Mouse (Mus musculus) midbrain, embryonic 12.5 days (tissue): ENCODE measurements around the gene Sytl1. TPM values are rescaled to one million over a fixed set of nuclear protein-coding genes. Genes with fewer than 3 reads are reported as not detected.

Source experiments
- ATAC-seq: fragments of 200-750 bp; cut with Nextera tagmentation; 2 replicates; pipeline ENCODE4 v1.8.0; 2017; ENCODE audit warnings: low read depth, moderate TSS enrichment, moderate library complexity; ENCODE audit not compliant: low FRiP score
- H3K27ac ChIP-seq: fragments of 300-500 bp; sonication (generic); replicated peaks from 2 replicates; pipeline ENCODE4 v1.5.1; 2016; ENCODE audit warnings: mild to moderate bottlenecking
- H3K27me3 ChIP-seq: fragments of 300-500 bp; sonication (generic); 2 replicates; pipeline ENCODE4 v1.6.1; 2016; ENCODE audit warnings: mild to moderate bottlenecking
- H3K36me3 ChIP-seq: fragments of 300-500 bp; sonication (generic); 2 replicates; pipeline ENCODE4 v1.6.1; 2016
- H3K4me1 ChIP-seq: fragments of 300-500 bp; sonication (generic); 2 replicates; pipeline ENCODE4 v1.6.1; 2016
- H3K4me2 ChIP-seq: fragments of 300-500 bp; sonication (generic); replicated peaks from 2 replicates; pipeline ENCODE4 v1.6.1; 2016; ENCODE audit warnings: mild to moderate bottlenecking, moderate library complexity
- H3K4me3 ChIP-seq: fragments of 300-500 bp; sonication (generic); 2 replicates; pipeline ENCODE4 v1.5.1; 2016; ENCODE audit warnings: mild to moderate bottlenecking
- H3K9ac ChIP-seq: fragments of 300-500 bp; sonication (generic); replicated peaks from 2 replicates; pipeline ENCODE4 v1.6.1; 2016; ENCODE audit warnings: mild to moderate bottlenecking, moderate library complexity
- H3K9me3 ChIP-seq: fragments of 300-500 bp; sonication (generic); 2 replicates; pipeline ENCODE4 v1.6.1; 2016; ENCODE audit warnings: mild to moderate bottlenecking
- WGBS: fragments of 180-500 bp; shearing (Covaris S2); methylation state at CpG from one replicate; pipeline ENCODE4 v1.1.7; 2016; 5-methylcytosine and 5-hydroxymethylcytosine counted together
- polyA plus RNA-seq: library from polyadenylated mRNA; unstranded; fragments of >200 nt; fragmentation: Nextera tagmentation; extraction: Ambion mirVana; gene quantifications from 2 replicates; pipeline ENCODE4 v1.2.1, GENCODE M21; 2016

Gene Sytl1
- polyA plus RNA-seq, 1 experiment from 2014 or later, result 1.8 TPM

DNA sequence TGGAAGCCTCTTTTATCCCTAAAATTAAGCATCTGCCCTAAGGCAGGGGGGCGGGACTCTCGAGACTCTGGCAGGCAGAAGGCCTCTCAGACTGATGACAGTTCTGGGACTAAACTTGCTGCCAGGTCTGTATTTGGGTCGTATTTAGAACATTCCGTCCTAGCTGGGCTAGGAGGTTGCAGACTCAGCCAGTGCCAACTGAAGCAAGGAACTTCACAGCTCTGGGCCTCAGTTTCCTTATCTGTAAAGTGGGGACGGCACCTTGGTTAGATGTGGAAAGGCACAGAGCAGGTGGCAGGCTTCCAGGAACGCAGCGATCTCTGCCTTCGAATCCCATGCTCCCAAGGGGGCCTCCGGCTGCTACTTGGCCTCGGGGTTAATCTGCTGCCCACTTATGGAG, 36.8 kb downstream of the Sytl1 start:
- no peak for ATAC-seq
- H3K4me2 ChIP-seq, result no peak overlapping the region
- H3K9me3 ChIP-seq, result no peaks in the 10 kb centered on the region
- H3K27ac ChIP-seq, result no peak overlapping the region
- no peak overlapping the region for H3K4me3 ChIP-seq
- no peak overlapping the region for H3K9ac ChIP-seq
- peaks cover 21% of the 10 kb centered on the region for H3K27me3 ChIP-seq
- 78% methylated on average over 10 of the region's 10 CpGs for WGBS
- H3K36me3 ChIP-seq, result no peaks in the 10 kb centered on the region
- H3K4me1 ChIP-seq, result peaks cover 5% of the 10 kb centered on the region; the same call in 1 of the 2 replicates

DNA sequence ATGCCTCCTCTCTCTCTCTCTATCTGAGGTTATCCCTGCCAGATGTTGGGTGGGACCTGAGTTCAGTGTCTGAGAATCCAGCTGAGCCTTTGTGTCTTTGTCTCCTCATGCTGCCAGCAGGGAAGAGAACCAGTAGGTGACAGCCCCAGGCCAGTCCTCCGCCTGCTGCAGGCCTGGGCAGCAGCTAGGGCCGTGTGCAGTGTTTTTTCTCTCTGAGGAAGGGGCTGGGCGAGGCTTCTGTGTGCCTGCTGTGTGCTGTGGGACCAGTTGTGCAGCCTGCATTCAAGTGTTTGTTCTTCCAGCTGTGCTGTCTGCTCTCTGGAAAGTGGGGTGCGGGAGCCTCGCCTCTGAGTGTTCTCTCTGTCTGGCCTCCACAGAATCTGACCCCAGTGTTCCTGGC, 39.0 kb downstream of the Sytl1 start:
- no peak overlapping the region for H3K27ac ChIP-seq
- WGBS, result 40% methylated on average over 5 of the region's 5 CpGs

DNA sequence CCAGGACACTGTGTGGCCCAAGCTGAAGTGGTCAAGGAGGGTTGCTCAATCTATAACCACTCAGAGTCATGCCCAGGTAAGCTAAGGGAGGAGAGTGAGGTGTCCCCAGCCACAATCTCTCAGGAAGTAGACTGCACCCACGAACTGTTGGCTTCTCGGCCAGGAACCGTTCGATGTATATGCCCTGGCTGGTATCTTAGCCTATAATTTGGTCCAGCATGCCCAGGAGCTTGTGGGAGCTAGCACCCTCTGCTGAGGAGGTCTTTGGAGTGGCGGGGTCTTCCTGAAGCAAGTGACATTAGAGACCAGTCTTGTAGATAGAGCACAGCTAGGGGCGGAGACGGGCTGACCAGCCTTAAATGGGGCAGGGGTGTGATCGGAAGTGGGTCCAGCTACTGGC, 41.2 kb downstream of the Sytl1 start:
- Histone ChIP-seq H3K4me1 (peaks cover 13% of the 10 kb centered on the region), H3K9me3 (no peaks in the 10 kb centered on the region), H3K4me3 (no peak overlapping the region), H3K27me3 (peaks cover 50% of the 10 kb centered on the region), H3K9ac (no peak overlapping the region), H3K4me2 (no peak overlapping the region), H3K36me3 (no peaks in the 10 kb centered on the region), H3K27ac (no peak overlapping the region)
- WGBS, result 79% methylated on average over 8 of the region's 8 CpGs
- ATAC-seq, result no peak

More for the DNA sequence above, 39.0 kb downstream of the Sytl1 start:
- Histone ChIP-seq H3K4me1 (peaks cover 11% of the 10 kb centered on the region), H3K27me3 (peaks cover 39% of the 10 kb centered on the region), H3K9me3 (no peaks in the 10 kb centered on the region), H3K4me3 (no peak overlapping the region), H3K9ac (no peak overlapping the region), H3K4me2 (no peak overlapping the region), H3K36me3 (no peaks in the 10 kb centered on the region)
- no peak for ATAC-seq

DNA sequence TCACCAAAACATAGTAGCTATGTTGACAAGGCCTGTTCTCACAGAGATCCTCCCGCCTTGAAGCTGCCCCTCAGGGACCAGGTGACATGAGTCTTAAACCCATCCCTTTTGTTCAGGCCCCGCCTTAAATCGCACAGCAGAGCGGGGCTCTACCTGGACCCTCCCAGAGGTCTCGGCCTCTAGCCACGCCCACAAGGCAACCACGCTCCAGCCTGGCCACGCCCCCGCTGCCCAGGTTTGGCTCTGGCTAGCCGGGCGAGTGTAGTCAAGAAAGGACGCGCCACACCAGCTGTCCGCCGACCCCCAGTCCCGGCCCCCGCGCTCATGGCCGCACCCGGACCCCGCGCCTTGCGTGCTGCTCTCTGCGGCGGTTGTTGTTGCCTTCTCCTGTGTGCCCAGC, 42.3 kb downstream of the Sytl1 start:
- H3K9me3 ChIP-seq, result no peaks in the 10 kb centered on the region
- 2% methylated on average over 25 of the region's 25 CpGs for WGBS
- ATAC-seq, result no peak
- peaks cover 56% of the 10 kb centered on the region for H3K27me3 ChIP-seq
- H3K4me3 ChIP-seq, result peak overlapping the region; percentile 31
- H3K4me1 ChIP-seq, result peaks cover 13% of the 10 kb centered on the region
- H3K9ac ChIP-seq, result no peak overlapping the region; the same call in 1 of the 2 replicates
- no peak overlapping the region for H3K27ac ChIP-seq
- peak overlapping the region; percentile 48 for H3K4me2 ChIP-seq
- H3K36me3 ChIP-seq, result no peaks in the 10 kb centered on the region

DNA sequence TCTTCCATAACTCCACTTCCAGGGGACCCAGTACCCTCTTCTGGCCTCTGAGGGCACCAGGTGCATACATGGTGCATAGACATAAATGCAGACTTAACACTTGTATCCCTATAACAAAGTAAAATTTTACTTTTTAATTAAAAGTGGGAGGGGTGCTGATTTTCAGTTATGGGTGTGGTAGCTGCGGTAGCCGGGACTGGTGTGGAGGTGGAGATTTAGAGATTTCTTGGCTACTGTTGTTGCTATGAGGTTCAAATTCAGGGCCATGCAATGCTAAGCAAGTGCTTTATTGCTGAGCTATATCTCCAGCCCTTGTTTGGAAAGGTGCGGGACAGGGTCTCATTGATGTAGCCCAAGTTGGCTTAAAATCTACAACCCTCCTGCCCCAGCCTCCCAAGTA, 44.2 kb downstream of the Sytl1 start:
- WGBS, result 97% methylated on average over 3 of the region's 3 CpGs
- H3K9me3 ChIP-seq, result no peaks in the 10 kb centered on the region
- H3K4me3 ChIP-seq, result no peak overlapping the region
- no peak overlapping the region for H3K4me2 ChIP-seq
- peaks cover 15% of the 10 kb centered on the region for H3K4me1 ChIP-seq
- no peak overlapping the region for H3K9ac ChIP-seq
- no peak overlapping the region for H3K27ac ChIP-seq
- no peak for ATAC-seq
- H3K27me3 ChIP-seq, result peaks cover 72% of the 10 kb centered on the region
- H3K36me3 ChIP-seq, result no peaks in the 10 kb centered on the region

DNA sequence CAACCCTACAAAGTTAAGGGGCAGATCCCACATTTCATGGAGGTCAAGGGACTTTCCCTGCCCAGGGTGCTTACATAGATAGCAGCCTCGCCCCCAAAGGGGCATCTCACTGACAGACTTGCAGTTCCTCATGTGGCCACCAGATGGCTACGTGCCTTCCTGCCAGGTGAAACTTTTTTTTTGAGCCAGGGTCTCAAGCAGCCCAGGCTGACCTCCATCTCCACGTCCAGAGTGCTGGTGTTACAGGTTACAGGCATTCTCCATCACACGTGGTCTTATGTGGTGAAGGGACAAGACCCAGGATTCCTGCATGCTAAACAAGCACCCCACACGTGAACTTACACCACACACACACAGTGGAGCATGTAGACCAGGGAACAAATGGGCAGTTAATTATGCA, 45.3 kb downstream of the Sytl1 start:
- Histone ChIP-seq H3K4me2 (no peak overlapping the region), H3K4me1 (peaks cover 22% of the 10 kb centered on the region), H3K27ac (no peak overlapping the region), H3K27me3 (peaks cover 78% of the 10 kb centered on the region), H3K9me3 (no peaks in the 10 kb centered on the region), H3K4me3 (no peak overlapping the region), H3K9ac (no peak overlapping the region), H3K36me3 (no peaks in the 10 kb centered on the region)
- WGBS, result under 1% methylated on average over 5 of the region's 5 CpGs
- no peak for ATAC-seq

DNA sequence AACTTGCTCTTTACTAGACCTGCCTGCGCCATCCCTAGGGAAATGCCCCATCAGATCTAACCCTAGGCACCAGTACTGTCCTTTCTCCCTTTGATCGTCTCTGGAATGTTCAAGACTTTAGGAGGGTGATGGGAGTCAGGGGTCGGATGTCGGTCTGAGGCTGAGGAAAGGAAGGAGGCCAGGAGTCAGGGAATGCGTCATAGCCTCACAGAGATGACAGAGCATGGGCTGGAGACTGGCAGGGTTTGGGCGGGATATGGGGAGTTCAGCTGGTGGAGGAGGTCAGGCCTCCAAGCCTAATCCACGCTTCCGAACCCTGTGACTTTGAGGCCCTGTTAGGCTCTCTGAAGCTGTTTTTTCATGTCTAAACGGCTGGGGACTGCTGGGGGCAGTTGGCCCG, 49.3 kb downstream of the Sytl1 start:
- ATAC-seq, result no peak
- Histone ChIP-seq H3K9ac (no peak overlapping the region; the same call in 1 of the 2 replicates), H3K27me3 (peaks cover 69% of the 10 kb centered on the region), H3K36me3 (no peaks in the 10 kb centered on the region), H3K27ac (no peak overlapping the region), H3K4me3 (peak overlapping the region; percentile 70; the same call in 1 of the 2 replicates), H3K4me1 (peaks cover 26% of the 10 kb centered on the region), H3K4me2 (peak overlapping the region; percentile 95), H3K9me3 (no peaks in the 10 kb centered on the region)
- WGBS, result 9% methylated on average over 10 of the region's 10 CpGs

DNA sequence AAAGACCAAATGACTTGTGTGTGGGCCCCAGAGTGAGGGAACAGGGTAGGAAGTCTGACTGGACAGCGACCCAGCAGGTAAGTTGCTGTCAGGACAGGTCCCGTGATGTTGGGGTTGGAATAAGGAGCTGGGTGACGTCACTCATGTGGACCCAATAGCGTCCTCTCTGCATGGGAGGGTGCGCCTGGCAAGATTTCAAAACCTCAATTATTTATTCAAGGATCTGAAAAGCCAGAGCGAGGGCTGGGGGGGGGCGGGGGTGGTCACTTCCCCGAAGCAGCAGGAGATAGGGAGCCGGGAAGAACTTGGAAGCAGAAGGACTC, 49.7 kb downstream of the Sytl1 start:
- no peaks in the 10 kb centered on the region for H3K9me3 ChIP-seq
- H3K27me3 ChIP-seq, result peaks cover 64% of the 10 kb centered on the region
- 2% methylated on average over 9 of the region's 9 CpGs for WGBS
- peak overlapping the region; percentile 70; the same call in 1 of the 2 replicates for H3K4me3 ChIP-seq
- peak overlapping the region; percentile 95 for H3K4me2 ChIP-seq
- H3K36me3 ChIP-seq, result no peaks in the 10 kb centered on the region
- ATAC-seq, result no peak
- H3K27ac ChIP-seq, result no peak overlapping the region
- H3K4me1 ChIP-seq, result peaks cover 26% of the 10 kb centered on the region
- no peak overlapping the region; the same call in 1 of the 2 replicates for H3K9ac ChIP-seq

DNA sequence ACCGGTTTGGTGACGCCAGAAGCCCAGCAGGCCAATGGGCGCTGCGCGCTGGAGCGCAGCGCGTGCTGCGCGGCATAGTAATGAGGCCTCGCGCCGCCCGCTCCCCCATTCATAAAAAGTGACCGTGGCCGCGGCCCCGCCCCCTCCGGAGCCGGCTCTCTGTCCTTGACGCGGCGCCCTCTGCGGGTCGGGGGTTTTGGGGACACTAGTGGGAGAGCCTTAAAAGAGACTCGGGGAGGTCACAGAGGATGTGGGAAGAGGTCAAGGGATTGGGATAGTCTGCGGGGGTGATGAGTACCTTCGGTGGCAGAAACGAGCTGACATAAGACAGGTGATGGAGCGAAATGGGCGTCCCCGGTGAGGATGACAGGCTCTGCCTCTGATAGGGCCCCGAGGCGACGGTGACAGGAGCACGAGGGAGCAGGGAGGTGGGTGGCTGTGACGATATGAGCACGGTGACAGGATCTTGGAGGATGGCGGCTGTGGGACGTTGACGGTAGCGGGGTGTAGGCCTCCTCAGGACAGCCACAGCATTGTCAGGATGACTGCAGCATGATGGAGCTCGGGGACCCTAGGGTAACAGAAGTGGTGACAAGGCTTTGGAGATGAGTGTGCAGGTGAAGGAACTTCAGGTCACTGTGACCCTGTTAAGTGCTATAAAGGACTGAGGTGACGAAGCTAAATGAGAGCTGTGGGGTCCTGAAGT, 50.2 kb downstream of the Sytl1 start:
- H3K4me1 ChIP-seq, result peaks cover 23% of the 10 kb centered on the region
- no peak overlapping the region for H3K27ac ChIP-seq
- H3K9ac ChIP-seq, result peak overlapping the region; percentile 62
- ATAC-seq, result peak; percentile 82
- H3K36me3 ChIP-seq, result no peaks in the 10 kb centered on the region
- WGBS, result 1% methylated on average over 44 of the region's 44 CpGs
- H3K4me3 ChIP-seq, result peak overlapping the region; percentile 70
- H3K4me2 ChIP-seq, result peak overlapping the region; percentile 95
- no peaks in the 10 kb centered on the region for H3K9me3 ChIP-seq
- peaks cover 59% of the 10 kb centered on the region for H3K27me3 ChIP-seq

DNA sequence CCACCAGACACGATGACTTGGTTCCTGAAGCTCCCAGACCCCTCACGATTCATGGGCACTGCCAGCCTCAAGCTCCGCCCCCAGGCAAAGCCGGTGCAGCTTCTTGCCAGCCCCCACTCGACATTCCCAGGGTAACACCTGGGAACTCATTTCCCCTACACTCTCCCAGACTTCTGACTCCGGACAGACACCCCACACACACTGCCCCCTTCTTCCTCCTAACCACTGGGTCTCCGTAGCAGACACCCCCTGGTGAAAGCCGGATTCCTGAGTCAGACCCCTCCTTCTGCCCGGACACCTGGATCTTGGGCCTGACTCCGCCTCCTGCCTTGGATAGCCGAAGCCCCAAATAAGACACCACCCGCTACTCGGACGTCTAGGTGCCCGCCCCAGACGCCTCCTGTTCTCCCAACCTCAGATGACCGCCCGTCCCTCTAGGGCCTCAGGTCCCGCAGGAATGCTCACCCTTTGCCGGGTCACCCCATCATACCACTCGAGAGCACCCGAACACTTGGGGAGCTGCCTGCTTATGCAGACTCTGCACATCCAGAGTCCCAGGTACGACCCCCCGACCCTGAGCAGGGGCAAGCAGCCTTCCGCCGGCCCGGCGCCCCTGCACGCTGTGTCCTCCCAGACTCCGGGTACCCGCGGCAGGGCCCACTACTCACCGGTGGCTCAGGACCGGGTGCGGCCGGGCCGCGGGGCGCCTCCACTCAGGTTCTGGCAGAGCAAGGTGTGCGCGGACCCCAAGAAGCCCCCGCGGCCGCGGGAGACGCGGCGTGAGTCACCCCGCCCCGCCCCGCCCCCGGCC, 51.0 kb downstream of the Sytl1 start, which contains the start of the genes Cd164l2 and Gpr3:
TSS of gene Cd164l2 (plus strand) at position 381 of the 811 bp plus-strand sequence.
TSS of gene Gpr3 (minus strand) at position 786 of the 811 bp plus-strand sequence.
- Histone ChIP-seq H3K4me3 (peak within 1 kb of the TSS; percentile 70), H3K9me3 (no peaks in the 10 kb centered on the region), H3K36me3 (no peaks in the 10 kb centered on the region), H3K27me3 (peaks cover 59% of the 10 kb centered on the region), H3K4me1 (peaks cover 23% of the 10 kb centered on the region), H3K9ac (peak within 1 kb of the TSS; percentile 62), H3K4me2 (peak within 1 kb of the TSS; percentile 95), H3K27ac (no peak within 1 kb of the TSS)
- peak; percentile 63 for ATAC-seq
- WGBS, result 2% methylated on average over 52 of the region's 52 CpGs

DNA sequence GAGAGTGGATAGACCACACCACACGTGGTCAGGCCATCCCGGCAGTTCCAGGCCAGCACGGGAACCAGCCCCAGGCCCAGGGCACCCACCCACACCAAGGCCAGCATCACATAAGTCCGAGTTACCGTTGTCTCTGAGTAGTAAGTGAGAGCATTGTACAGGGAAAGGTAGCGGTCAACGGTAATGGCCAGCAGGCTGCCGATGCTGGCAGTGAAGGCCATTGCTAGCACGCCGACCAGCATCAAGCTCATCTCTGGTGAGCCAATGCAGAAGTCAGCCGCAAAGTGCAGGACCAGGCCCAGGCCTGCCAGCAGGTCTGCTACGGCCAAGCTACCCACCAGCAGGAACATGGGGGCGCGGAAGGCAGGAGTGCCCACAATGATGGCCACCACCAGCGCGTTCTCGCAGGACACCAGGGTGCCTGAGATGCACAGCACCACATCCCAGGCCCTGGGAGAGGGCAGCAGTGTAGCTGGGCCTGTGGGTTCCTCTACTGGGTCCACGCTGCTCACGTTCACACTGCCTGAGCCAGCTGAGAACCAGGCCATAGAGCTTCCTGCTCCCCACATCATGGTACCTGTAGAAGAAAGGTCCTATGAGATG, 52.0 kb downstream of the Sytl1 start:
- H3K4me1 ChIP-seq, result peaks cover 23% of the 10 kb centered on the region
- no peak overlapping the region for H3K4me2 ChIP-seq
- H3K9ac ChIP-seq, result no peak overlapping the region
- ATAC-seq, result no peak
- no peaks in the 10 kb centered on the region for H3K9me3 ChIP-seq
- WGBS, result 90% methylated on average over 19 of the region's 19 CpGs
- no peaks in the 10 kb centered on the region for H3K36me3 ChIP-seq
- peaks cover 55% of the 10 kb centered on the region for H3K27me3 ChIP-seq
- H3K4me3 ChIP-seq, result no peak overlapping the region
- H3K27ac ChIP-seq, result no peak overlapping the region
